ENCODE assay signal across 20 mouse cellular contexts in the genomic region with DNA sequence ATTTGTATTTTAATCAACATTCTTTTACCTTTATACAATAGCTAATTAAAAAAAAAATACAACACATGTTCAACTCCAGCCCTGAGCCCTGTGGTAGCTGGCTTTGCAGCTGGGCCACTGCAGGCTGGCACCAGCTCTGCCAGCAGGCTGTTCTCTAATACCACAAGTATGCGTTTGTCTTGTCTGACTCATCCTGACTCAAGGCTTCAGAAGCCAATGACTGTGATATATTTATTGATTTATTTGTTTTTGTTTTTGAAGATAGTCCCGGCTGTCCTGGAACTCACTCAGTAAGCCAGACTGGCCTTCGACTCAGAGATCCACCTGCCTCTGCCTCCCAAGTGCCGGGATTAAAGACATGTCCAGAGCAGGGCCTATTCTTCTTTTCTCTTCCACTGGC. TPM values are rescaled to one million over a fixed set of nuclear protein-coding genes. Genes with fewer than 3 reads are reported as not detected.
DNase-seq lines count a peak whose midpoint lies in the region; ATAC-seq and TF ChIP-seq lines count a peak whose summit lies in the region.
"Had no signal": no experiment of that assay in that cellular context is flagged by ENCODE, and none has a peak within 500 bp of the region (broad histone marks: within the 10 kb centered on the region; RNA-seq: fewer than 3 reads in every experiment).

No protein-coding gene starts in this region.

- in situ Hi-C loops in Patski (cut with MboI; ENCODE audit: low pct_unique_long_range_greater_than_20kb), result no loop called here

- H3K9me3 ChIP-seq in heart, embryonic 15.5 days (replicated peaks), result no peaks in the 10 kb centered on the region
- H3K9me3 ChIP-seq: hindbrain, embryonic 13.5 days; limb, embryonic 12.5 days; lung, embryonic 15.5 days had no signal

- no peak for ATAC-seq in heart, embryonic 15.5 days (replicated peaks; ENCODE audit: insufficient number of reproducible peaks, insufficient read depth, low FRiP score, low read depth)
- ATAC-seq in Patski, result peak; percentile 93
- ATAC-seq in erythroid progenitor cell, adult 5-6 weeks (replicated peaks; ENCODE audit: low FRiP score, poor library complexity, severe bottlenecking), result no peak
- ATAC-seq: CD4-positive, CD25-positive, alpha-beta regulatory T cell, adult 4 months had no signal

- POLR2A ChIA-PET in Patski (lab: Charles Lee), result interaction anchor here (1.2 kb wide), 1 partner anchor 17 kb away, joined by 3 read pairs; no protein-coding TSS in a partner anchor

- no peaks in the 10 kb centered on the region for H3K27me3 ChIP-seq in heart, embryonic 15.5 days
- H3K27me3 ChIP-seq in Patski, result no peaks in the 10 kb centered on the region
- H3K27me3 ChIP-seq: hindbrain, embryonic 13.5 days; limb, embryonic 12.5 days; lung, embryonic 15.5 days had no signal

- no peak overlapping the region for H3K9ac ChIP-seq in heart, embryonic 15.5 days
- H3K9ac ChIP-seq: hindbrain, embryonic 13.5 days; limb, embryonic 12.5 days; liver, embryonic 14.5 days; lung, embryonic 15.5 days had no signal

- no peak overlapping the region for H3K4me3 ChIP-seq in heart, embryonic 15.5 days
- H3K4me3 ChIP-seq: hindbrain, embryonic 13.5 days; limb, embryonic 12.5 days; lung, embryonic 15.5 days had no signal

- peaks cover 2% of the 10 kb centered on the region; the same call in 1 of the 2 replicates for H3K4me1 ChIP-seq in heart, embryonic 15.5 days (replicated peaks)
- H3K4me1 ChIP-seq: hindbrain, embryonic 13.5 days; limb, embryonic 12.5 days; lung, embryonic 15.5 days had no signal

- peaks cover 42% of the 10 kb centered on the region for H3K36me3 ChIP-seq in heart, embryonic 15.5 days

- CTCF ChIA-PET in Patski (lab: Charles Lee), result interaction anchor here (1.1 to 1.4 kb wide), 2 partner anchors 9 to 15 kb away, joined by 5 read pairs; no protein-coding TSS in a partner anchor

- 0 out of 2 replicates have a peak overlapping the region, but pooled peaks have one; percentile 21 for H3K27ac ChIP-seq in heart, embryonic 15.5 days
- H3K27ac ChIP-seq: hindbrain, embryonic 13.5 days; limb, embryonic 12.5 days; liver, embryonic 14.5 days; lung, embryonic 15.5 days had no signal

- WGBS in heart, embryonic 15.5 days, result 90% methylated on average over 4 of the region's 4 CpGs

- no peak for DNase-seq in heart, postnatal 4 days
- peak; percentile 40 for DNase-seq in 416B (ENCODE audit: low read depth)
- peak; percentile 37 for DNase-seq in Patski (ENCODE audit: low read depth, low spot score)
- DNase-seq in brain, adult 2 months (ENCODE audit: low read depth, low spot score), result peak; percentile 56
- no peak for DNase-seq in kidney, postnatal 4 days
- DNase-seq in cerebellum, postnatal 36 days, result no peak
- DNase-seq: gastrocnemius, postnatal 10 days; kidney, adult 8-10 months; kidney, postnatal 36 days; lung, postnatal 4 days; spleen, adult 18-20 months; thymus, adult 18-20 months; thymus, postnatal 4 days had no signal

- H3K4me2 ChIP-seq in heart, embryonic 15.5 days, result no peak overlapping the region
- H3K4me2 ChIP-seq: hindbrain, embryonic 13.5 days; limb, embryonic 12.5 days; lung, embryonic 15.5 days had no signal

- TF ChIP-seq CTCF in Patski (IDR thresholded peaks at IDR 0.05), result peak; percentile 48

RNA-seq across cellular contexts. Expression of gene Map1lc3a, which starts 17.8 kb away (rescaled TPM):
- polyA plus RNA-seq in heart, embryonic 15.5 days (2015; fragmentation: Nextera tagmentation; extraction: Ambion mirVana), result 354 and 380 TPM in 2 replicates
- total RNA-seq in heart, postnatal 4 days (2021), result 100 to 1,000 TPM; 410 to 462 TPM
- 128 TPM for polyA plus RNA-seq in Patski (2021)
- not detected in 2 replicates for total RNA-seq in erythroid progenitor cell, adult 5-6 weeks (2015; ENCODE audit: low replicate concordance)
- 2.8 TPM in 1 of 2 replicates, not detected in the other for total RNA-seq in erythroid progenitor cell, adult 5-6 weeks (2017; ENCODE audit: low replicate concordance)

RNA-seq across cellular contexts. Expression of gene Dynlrb1, which starts 57.6 kb away (rescaled TPM):
- 375 and 381 TPM in 2 replicates for polyA plus RNA-seq in heart, embryonic 15.5 days (2015; fragmentation: Nextera tagmentation; extraction: Ambion mirVana)
- total RNA-seq in heart, postnatal 4 days (2021), result 100 to 1,000 TPM; 211 to 218 TPM
- 316 TPM for polyA plus RNA-seq in Patski (2021)
- 95.2 and 122 TPM in 2 replicates for total RNA-seq in erythroid progenitor cell, adult 5-6 weeks (2015; ENCODE audit: low replicate concordance)
- 37.9 and 56.7 TPM in 2 replicates for total RNA-seq in erythroid progenitor cell, adult 5-6 weeks (2017; ENCODE audit: low replicate concordance)

Comparison
In these comparisons a context has a peak if more than half of its experiments do, and no peak if none do; other contexts are left out.
1. DNase-seq: peak in 416B (single experiment), Patski (single experiment) and brain, adult 2 months (single experiment); none in heart, postnatal 4 days (single experiment), kidney, postnatal 4 days (0 of 2) and cerebellum, postnatal 36 days (0 of 2).
2. RNA of gene Map1lc3a, which starts 17.8 kb away (total RNA-seq): 410 to 462 TPM in heart, postnatal 4 days; 2.8 TPM in erythroid progenitor cell, adult 5-6 weeks; every median in the first group is over 100 times any median in the second.